Mouse (Mus musculus): ENCODE measurements at regions not wholly inside any gene's neighbourhood (a gene's known extent, or its start where the extent isn't known, plus 50 kb on each side); places are given as distances from the start of the nearest gene placed in this dataset.

- intact Hi-C loops (cut with DNase I) = no loop called here
- DNase-seq = no peak
These were observed 356.5 kb downstream of the Dnah5 start for GRCm38 (mm10) chr15:28560035-28560434.

GRCm38 (mm10) chr15:28595294-28595693, 391.7 kb downstream of the Dnah5 start:
- DNase-seq = no peak
- intact Hi-C loops (cut with DNase I) = no loop called here

- intact Hi-C loops (cut with DNase I) = no loop called here
- no peak for DNase-seq
These were observed 392.2 kb downstream of the Dnah5 start for GRCm38 (mm10) chr15:28595725-28596124.

- intact Hi-C loops (cut with DNase I) = no loop called here
- DNase-seq = no peak
These were observed 396.6 kb downstream of the Dnah5 start for GRCm38 (mm10) chr15:28600132-28600531.

GRCm38 (mm10) chr15:28615662-28616061, 412.1 kb downstream of the Dnah5 start:
- intact Hi-C loops (cut with DNase I) = no loop called here
- DNase-seq = no peak

- DNase-seq = no peak
- intact Hi-C loops (cut with DNase I) = no loop called here
These were observed 436.8 kb downstream of the Dnah5 start for GRCm38 (mm10) chr15:28640349-28640748.

- no peak for DNase-seq
- intact Hi-C loops (cut with DNase I) = no loop called here
These were observed 441.6 kb downstream of the Dnah5 start for GRCm38 (mm10) chr15:28645122-28645521.

- intact Hi-C loops (cut with DNase I) = no loop called here
These were observed 450.4 kb downstream of the Dnah5 start for GRCm38 (mm10) chr15:28653996-28654395.

GRCm38 (mm10) chr15:28663847-28664602, 460.5 kb downstream of the Dnah5 start:
- intact Hi-C loops (cut with DNase I) = no loop called here
- DNase-seq = peak in 1 of 2 experiments; percentile 7

More at GRCm38 (mm10) chr15:28653996-28654395, 450.4 kb downstream of the Dnah5 start:
- DNase-seq = no peak

All from heart, postnatal 10 days (tissue).